Mouse (Mus musculus) CH12.LX (cell line): Measurements from ENCODE around the gene Nrn1.

Experiments
- EP300 ChIP-seq: IDR thresholded peaks from 2 replicates; pipeline ENCODE4 v1.6.1; 2011; ENCODE audit warnings: low read length, improper control_type of control experiment
- ETS1 ChIP-seq: conservative IDR thresholded peaks from 2 replicates; pipeline ENCODE4 v1.6.1; 2012; ENCODE audit warnings: low read depth, mild to moderate bottlenecking, inconsistent platforms, low read length, improper control_type of control experiment, moderate library complexity
- MAFK ChIP-seq: IDR thresholded peaks from 2 replicates; pipeline ENCODE4 v1.6.1; 2011; ENCODE audit warnings: low read length, improper control_type of control experiment; ENCODE audit not compliant: insufficient replicate concordance
- MAX ChIP-seq: IDR thresholded peaks from 2 replicates; pipeline ENCODE4 v1.6.1; 2011; ENCODE audit warnings: low read length, improper control_type of control experiment
- MEF2A ChIP-seq: IDR thresholded peaks from 2 replicates; pipeline ENCODE4 v1.6.1; 2014; ENCODE audit warnings: low read depth, mild to moderate bottlenecking, inconsistent platforms, low read length, improper control_type of control experiment, borderline replicate concordance
- NRF1 ChIP-seq: IDR thresholded peaks from 2 replicates; pipeline ENCODE4 v1.6.1; 2014; ENCODE audit warnings: low read depth, mild to moderate bottlenecking, inconsistent platforms, low read length, improper control_type of control experiment, moderate library complexity
- POLR2A ChIP-seq: IDR thresholded peaks from 2 replicates; pipeline ENCODE4 v1.6.1; 2011; ENCODE audit warnings: low read depth, mild to moderate bottlenecking, improper control_type of control experiment, low read length
- ZMIZ1 ChIP-seq: IDR thresholded peaks from 2 replicates; pipeline ENCODE4 v1.6.1; 2012; ENCODE audit warnings: low read depth, mild to moderate bottlenecking, inconsistent platforms, low read length, improper control_type of control experiment

- TF ChIP-seq ETS1, result no peak
- TF ChIP-seq POLR2A, result no peak
- no peak for TF ChIP-seq MEF2A
- no peak for TF ChIP-seq ZMIZ1
- no peak for TF ChIP-seq NRF1
- TF ChIP-seq EP300, result no peak
- no peak for TF ChIP-seq MAFK
- TF ChIP-seq MAX, result no peak
Measured at GRCm38 (mm10) chr13:36733989-36734690, 791 bp downstream of the Nrn1 start.
